Mouse (Mus musculus): ENCODE results near the gene Cntfr. TPM values are rescaled to one million over a fixed set of nuclear protein-coding genes. Genes with fewer than 3 reads are reported as not detected.

Cntfr gene
- polyA plus RNA-seq, 1 experiment from 2014 or later, result 37.1 TPM

- no peaks in the 10 kb centered on the region for H3K9me3 ChIP-seq (ENCODE audit: control insufficient read depth, low read length)
Measured at GRCm38 (mm10) chr4:41635224-41635623, 61.7 kb downstream of the Cntfr start.

DNA sequence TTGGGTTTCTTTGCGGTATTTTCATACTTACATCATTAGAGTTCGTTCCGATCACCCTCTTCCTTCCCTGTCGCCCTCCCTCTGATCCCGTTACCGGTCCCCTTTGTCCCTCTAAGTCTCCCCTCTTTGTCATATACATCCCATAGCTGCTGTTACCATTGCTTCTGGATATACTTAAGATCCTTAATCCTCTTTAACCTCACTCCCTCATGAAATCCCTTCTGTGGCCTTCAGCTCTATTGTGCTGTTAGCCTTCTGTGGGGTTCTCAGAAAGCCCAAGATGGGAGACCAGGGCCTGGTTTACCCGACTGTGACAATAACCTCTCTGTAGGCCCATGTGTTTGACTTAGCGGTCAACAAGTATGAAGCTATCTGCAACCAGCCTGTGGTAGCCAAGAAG, 62.3 kb downstream of the Cntfr start:
- Histone ChIP-seq H3K9me3 (ENCODE audit: control insufficient read depth, low read length) (no peaks in the 10 kb centered on the region), H3K9ac (ENCODE audit: low read length) (no peak overlapping the region), H3K4me2 (ENCODE audit: low read depth, low read length, severe bottlenecking) (no peak overlapping the region), H3K27me3 (ENCODE audit: control insufficient read depth, insufficient read depth, low read length) (no peaks in the 10 kb centered on the region; the same call in 1 of the 2 replicates), H3K4me1 (replicated peaks; ENCODE audit: control insufficient read depth, insufficient read depth, low read length) (peaks cover 26% of the 10 kb centered on the region), H3K4me3 (ENCODE audit: low read depth, low read length) (no peak overlapping the region), H3K27ac (ENCODE audit: low read depth, low read length) (no peak overlapping the region), H3K36me3 (ENCODE audit: control insufficient read depth, insufficient read depth, low read length) (no peaks in the 10 kb centered on the region)
- DNase-seq (ENCODE audit: low spot score) (no peak), ATAC-seq (replicated peaks; ENCODE audit: low FRiP score) (no peak)
- 43% methylated on average over 8 of the region's 8 CpGs for WGBS

More at GRCm38 (mm10) chr4:41635224-41635623, 61.7 kb downstream of the Cntfr start:
- H3K27me3 ChIP-seq (ENCODE audit: control insufficient read depth, insufficient read depth, low read length), result no peaks in the 10 kb centered on the region; the same call in 1 of the 2 replicates
- H3K9ac ChIP-seq (ENCODE audit: low read length), result no peak overlapping the region
- H3K4me1 ChIP-seq (replicated peaks; ENCODE audit: control insufficient read depth, insufficient read depth, low read length), result peaks cover 22% of the 10 kb centered on the region
- WGBS, result 84% methylated on average over 8 of the region's 8 CpGs
- DNase-seq (ENCODE audit: low spot score) (no peak), ATAC-seq (replicated peaks; ENCODE audit: low FRiP score) (no peak)
- H3K27ac ChIP-seq (ENCODE audit: low read depth, low read length), result no peak overlapping the region
- no peak overlapping the region for H3K4me3 ChIP-seq (ENCODE audit: low read depth, low read length)
- H3K4me2 ChIP-seq (ENCODE audit: low read depth, low read length, severe bottlenecking), result no peak overlapping the region
- no peaks in the 10 kb centered on the region for H3K36me3 ChIP-seq (ENCODE audit: control insufficient read depth, insufficient read depth, low read length)

DNA sequence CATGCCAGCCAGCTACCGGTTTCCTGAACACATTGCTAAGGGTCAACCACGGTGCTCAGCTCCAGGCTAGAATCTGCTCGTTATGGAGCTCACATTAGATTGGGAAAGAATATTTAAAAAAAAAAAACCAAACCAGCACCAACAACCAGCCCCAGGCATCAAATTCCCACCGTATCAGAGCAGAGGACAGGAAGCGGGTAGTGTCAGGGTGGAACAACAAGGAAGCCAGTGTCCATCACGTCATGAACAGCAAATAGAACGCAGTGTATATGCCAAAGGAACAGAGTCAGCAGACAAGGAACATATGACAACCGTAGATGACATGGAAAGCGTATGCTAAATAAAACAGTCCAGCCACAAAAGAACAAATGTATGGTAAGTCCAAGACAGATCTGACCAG, 63.9 kb downstream of the Cntfr start:
- DNase-seq (ENCODE audit: low spot score), result no peak
- ATAC-seq (replicated peaks; ENCODE audit: low FRiP score), result no peak
- no peak overlapping the region for H3K27ac ChIP-seq (ENCODE audit: low read depth, low read length)
- no peaks in the 10 kb centered on the region; the same call in 1 of the 2 replicates for H3K27me3 ChIP-seq (ENCODE audit: control insufficient read depth, insufficient read depth, low read length)
- no peak overlapping the region for H3K4me3 ChIP-seq (ENCODE audit: low read depth, low read length)
- H3K4me2 ChIP-seq (ENCODE audit: low read depth, low read length, severe bottlenecking), result no peak overlapping the region
- H3K9ac ChIP-seq (ENCODE audit: low read length), result no peak overlapping the region
- no peaks in the 10 kb centered on the region for H3K36me3 ChIP-seq (ENCODE audit: control insufficient read depth, insufficient read depth, low read length)
- WGBS, result 81% methylated on average over 9 of the region's 9 CpGs
- H3K4me1 ChIP-seq (replicated peaks; ENCODE audit: control insufficient read depth, insufficient read depth, low read length), result peaks cover 31% of the 10 kb centered on the region
- no peaks in the 10 kb centered on the region for H3K9me3 ChIP-seq (ENCODE audit: control insufficient read depth, low read length)

GRCm38 (mm10) chr4:41631390-41631789, 65.5 kb downstream of the Cntfr start:
- Histone ChIP-seq H3K9me3 (ENCODE audit: control insufficient read depth, low read length) (no peaks in the 10 kb centered on the region), H3K4me3 (ENCODE audit: low read depth, low read length) (no peak overlapping the region), H3K27ac (ENCODE audit: low read depth, low read length) (no peak overlapping the region; the same call in 1 of the 2 replicates), H3K36me3 (ENCODE audit: control insufficient read depth, insufficient read depth, low read length) (no peaks in the 10 kb centered on the region), H3K27me3 (ENCODE audit: control insufficient read depth, insufficient read depth, low read length) (no peaks in the 10 kb centered on the region; the same call in 1 of the 2 replicates), H3K4me1 (replicated peaks; ENCODE audit: control insufficient read depth, insufficient read depth, low read length) (peaks cover 33% of the 10 kb centered on the region), H3K4me2 (ENCODE audit: low read depth, low read length, severe bottlenecking) (peak overlapping the region; percentile 15; the same call in 1 of the 2 replicates), H3K9ac (ENCODE audit: low read length) (peak overlapping the region; percentile 39)
- peak; percentile 76 for DNase-seq (ENCODE audit: low spot score)
- peak; percentile 46 for ATAC-seq (replicated peaks; ENCODE audit: low FRiP score)
- WGBS, result under 1% methylated on average over 11 of the region's 11 CpGs

DNA sequence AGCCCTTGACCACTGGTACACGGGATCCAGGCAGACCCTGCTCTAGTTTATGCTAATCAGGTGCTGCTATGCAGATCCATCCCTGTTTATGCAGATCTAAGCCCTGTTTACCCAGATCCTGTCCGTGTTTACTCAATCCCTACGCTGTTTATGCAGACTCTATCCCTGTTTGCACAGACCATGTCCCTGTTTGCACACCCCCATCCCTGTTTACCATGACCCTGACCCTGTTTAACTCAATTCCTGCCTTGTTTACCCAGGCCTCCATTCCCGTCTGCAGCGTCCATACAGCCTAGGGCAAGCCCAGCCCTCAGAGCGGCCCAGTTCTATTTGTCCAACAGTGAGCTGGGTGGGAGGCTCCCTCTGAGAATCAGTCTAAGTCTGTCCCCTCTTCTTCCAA, 66.7 kb downstream of the Cntfr start:
- no peak overlapping the region for H3K4me2 ChIP-seq (ENCODE audit: low read depth, low read length, severe bottlenecking)
- no peaks in the 10 kb centered on the region for H3K9me3 ChIP-seq (ENCODE audit: control insufficient read depth, low read length)
- WGBS, result 39% methylated on average over 6 of the region's 6 CpGs
- H3K27ac ChIP-seq (ENCODE audit: low read depth, low read length), result no peak overlapping the region
- ATAC-seq (replicated peaks; ENCODE audit: low FRiP score) (no peak), DNase-seq (ENCODE audit: low spot score) (no peak)
- no peak overlapping the region for H3K9ac ChIP-seq (ENCODE audit: low read length)
- H3K27me3 ChIP-seq (ENCODE audit: control insufficient read depth, insufficient read depth, low read length), result no peaks in the 10 kb centered on the region; the same call in 1 of the 2 replicates
- H3K4me1 ChIP-seq (replicated peaks; ENCODE audit: control insufficient read depth, insufficient read depth, low read length), result peaks cover 33% of the 10 kb centered on the region
- H3K4me3 ChIP-seq (ENCODE audit: low read depth, low read length), result no peak overlapping the region
- no peaks in the 10 kb centered on the region for H3K36me3 ChIP-seq (ENCODE audit: control insufficient read depth, insufficient read depth, low read length)

DNA sequence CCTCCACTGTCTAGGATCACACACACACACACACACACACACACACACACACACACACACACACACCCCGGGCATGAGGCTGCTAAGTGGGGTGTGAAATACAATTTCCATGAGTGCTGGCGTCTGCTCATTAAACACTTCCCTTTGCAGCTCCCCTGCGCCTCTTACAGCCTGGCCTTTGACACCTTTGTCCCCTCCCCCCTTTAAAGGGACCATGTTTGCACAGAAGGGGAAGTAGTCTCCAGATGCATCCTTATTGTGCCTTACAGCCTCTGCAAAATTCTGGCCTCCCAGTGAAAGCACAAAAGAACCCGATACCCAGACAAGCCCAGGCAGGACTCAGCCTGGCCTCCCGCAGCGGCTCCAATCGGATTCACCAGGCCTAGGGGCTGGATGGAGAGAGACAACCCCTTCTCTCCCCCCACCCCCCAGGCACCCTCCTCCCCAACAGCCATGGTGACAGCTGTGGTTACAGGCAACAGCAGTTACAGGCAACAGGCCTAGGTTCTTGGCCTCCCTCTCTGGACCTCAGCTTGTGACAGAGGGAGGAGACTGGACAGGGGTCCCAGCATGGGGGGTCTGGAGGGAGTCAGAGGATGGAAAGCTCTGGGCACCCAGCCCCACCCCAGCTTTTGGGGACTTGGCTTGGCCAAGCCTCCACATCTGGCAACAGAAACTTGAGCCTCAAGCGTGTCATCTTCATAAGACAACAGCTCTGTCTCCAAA, 68.5 kb downstream of the Cntfr start:
- Histone ChIP-seq H3K27ac (ENCODE audit: low read depth, low read length) (peak overlapping the region; percentile 53), H3K36me3 (ENCODE audit: control insufficient read depth, insufficient read depth, low read length) (no peaks in the 10 kb centered on the region), H3K4me2 (ENCODE audit: low read depth, low read length, severe bottlenecking) (0 out of 2 replicates have a peak overlapping the region, but pooled peaks have one; percentile 15), H3K9me3 (ENCODE audit: control insufficient read depth, low read length) (no peaks in the 10 kb centered on the region), H3K4me1 (replicated peaks; ENCODE audit: control insufficient read depth, insufficient read depth, low read length) (peaks cover 33% of the 10 kb centered on the region), H3K27me3 (ENCODE audit: control insufficient read depth, insufficient read depth, low read length) (no peaks in the 10 kb centered on the region; the same call in 1 of the 2 replicates), H3K4me3 (ENCODE audit: low read depth, low read length) (no peak overlapping the region), H3K9ac (ENCODE audit: low read length) (peak overlapping the region; percentile 37; the same call in 1 of the 2 replicates)
- peak; percentile 55 for ATAC-seq (replicated peaks; ENCODE audit: low FRiP score)
- DNase-seq (ENCODE audit: low spot score), result peak; percentile 77
- 3% methylated on average over 8 of the region's 8 CpGs for WGBS

- Histone ChIP-seq H3K27ac (ENCODE audit: low read depth, low read length) (no peak overlapping the region), H3K27me3 (ENCODE audit: control insufficient read depth, insufficient read depth, low read length) (no peaks in the 10 kb centered on the region; the same call in 1 of the 2 replicates), H3K9ac (ENCODE audit: low read length) (no peak overlapping the region), H3K4me2 (ENCODE audit: low read depth, low read length, severe bottlenecking) (no peak overlapping the region), H3K36me3 (ENCODE audit: control insufficient read depth, insufficient read depth, low read length) (no peaks in the 10 kb centered on the region), H3K4me3 (ENCODE audit: low read depth, low read length) (no peak overlapping the region), H3K9me3 (ENCODE audit: control insufficient read depth, low read length) (no peaks in the 10 kb centered on the region), H3K4me1 (replicated peaks; ENCODE audit: control insufficient read depth, insufficient read depth, low read length) (peaks cover 3% of the 10 kb centered on the region; the same call in 1 of the 2 replicates)
- ATAC-seq (replicated peaks; ENCODE audit: low FRiP score), result no peak
- DNase-seq (ENCODE audit: low spot score), result no peak
- WGBS, result 88% methylated on average over 14 of the region's 14 CpGs
Measured at GRCm38 (mm10) chr4:41622071-41622470, 74.8 kb downstream of the Cntfr start.

DNA sequence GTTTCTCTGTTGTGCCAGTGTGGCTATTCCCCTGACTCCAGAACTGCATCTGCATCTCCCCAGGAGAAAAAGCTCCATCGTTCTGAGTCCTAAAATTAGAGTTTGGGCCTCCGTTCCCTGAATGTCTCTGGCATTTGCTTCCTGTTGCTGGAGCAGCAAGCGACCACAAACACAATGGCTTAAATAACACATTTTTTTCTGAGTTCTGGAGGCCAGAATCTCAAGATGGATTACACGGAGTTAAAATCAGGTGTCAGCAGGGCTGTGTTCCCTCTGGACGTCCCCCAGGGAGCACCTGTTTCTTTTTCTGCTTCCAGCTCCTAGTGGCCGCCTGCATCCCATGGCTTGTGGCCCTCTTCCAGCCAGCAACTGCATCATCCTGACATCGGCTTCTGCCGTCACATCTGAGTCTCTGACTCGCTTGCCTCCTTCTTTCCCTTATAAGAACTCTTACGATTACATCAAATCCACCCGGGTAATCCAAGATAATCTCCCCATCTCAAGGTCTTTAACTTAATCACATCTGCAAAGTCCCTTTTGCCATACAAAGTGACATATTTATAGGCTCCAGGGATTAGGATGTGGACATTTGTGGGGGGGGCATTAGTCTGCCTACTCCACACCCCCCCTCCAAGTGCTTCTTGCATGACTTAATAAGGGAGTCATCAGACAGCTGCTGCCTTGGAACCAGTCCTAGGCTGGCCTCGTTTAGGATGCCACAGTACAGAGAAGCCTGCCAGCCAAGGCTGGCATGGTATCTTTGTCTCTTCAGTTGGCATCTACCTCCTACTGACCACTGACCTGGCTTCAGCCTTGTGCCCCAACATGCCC, 77.8 kb downstream of the Cntfr start:
- ATAC-seq (replicated peaks; ENCODE audit: low FRiP score) (no peak), DNase-seq (ENCODE audit: low spot score) (no peak)
- H3K4me1 ChIP-seq (replicated peaks; ENCODE audit: control insufficient read depth, insufficient read depth, low read length), result peaks cover 3% of the 10 kb centered on the region
- H3K27ac ChIP-seq (ENCODE audit: low read depth, low read length), result no peak overlapping the region
- H3K4me3 ChIP-seq (ENCODE audit: low read depth, low read length), result no peak overlapping the region
- no peaks in the 10 kb centered on the region; the same call in 1 of the 2 replicates for H3K27me3 ChIP-seq (ENCODE audit: control insufficient read depth, insufficient read depth, low read length)
- H3K9ac ChIP-seq (ENCODE audit: low read length), result no peak overlapping the region
- H3K36me3 ChIP-seq (ENCODE audit: control insufficient read depth, insufficient read depth, low read length), result no peaks in the 10 kb centered on the region
- 58% methylated on average over 12 of the region's 12 CpGs for WGBS
- H3K4me2 ChIP-seq (ENCODE audit: low read depth, low read length, severe bottlenecking), result no peak overlapping the region
- H3K9me3 ChIP-seq (ENCODE audit: control insufficient read depth, low read length), result no peaks in the 10 kb centered on the region

Data from forebrain, embryonic 11.5 days (tissue).